Mouse (Mus musculus) forebrain, embryonic 11.5 days (tissue): ENCODE measurements around the gene Serpinb6b. TPM values are rescaled to one million over a fixed set of nuclear protein-coding genes. Genes with fewer than 3 reads are reported as not detected.

Source experiments
- ATAC-seq: fragments of 200-750 bp; cut with Nextera tagmentation; replicated peaks from 2 replicates; pipeline ENCODE4 v1.8.0; 2017; ENCODE audit warnings: moderate TSS enrichment; ENCODE audit not compliant: low FRiP score
- DNase-seq: peaks from one replicate; pipeline ENCODE4 v3.0.0-alpha.2; 2017; ENCODE audit warnings: low spot score
- H3K27ac ChIP-seq: fragments of 300-500 bp; sonication (generic); 2 replicates; pipeline ENCODE4 v1.5.1; 2014; ENCODE audit warnings: low read depth, low read length
- H3K27me3 ChIP-seq: fragments of 300-500 bp; sonication (generic); 2 replicates; pipeline ENCODE4 v1.6.1; 2014; ENCODE audit warnings: mild to moderate bottlenecking, low read length, mixed read lengths; ENCODE audit not compliant: control insufficient read depth, insufficient read depth
- H3K36me3 ChIP-seq: fragments of 300-500 bp; sonication (generic); 2 replicates; pipeline ENCODE4 v1.6.1; 2014; ENCODE audit warnings: mild to moderate bottlenecking, low read length, moderate library complexity, mixed read lengths; ENCODE audit not compliant: control insufficient read depth, insufficient read depth
- H3K4me1 ChIP-seq: fragments of 300-500 bp; sonication (generic); replicated peaks from 2 replicates; pipeline ENCODE4 v1.6.1; 2014; ENCODE audit warnings: low read length, mixed read lengths; ENCODE audit not compliant: control insufficient read depth, insufficient read depth
- H3K4me2 ChIP-seq: fragments of 300-500 bp; sonication (generic); 2 replicates; pipeline ENCODE4 v1.6.1; 2014; ENCODE audit warnings: low read depth, mild to moderate bottlenecking, low read length, moderate library complexity, mixed read lengths; ENCODE audit not compliant: severe bottlenecking
- H3K4me3 ChIP-seq: fragments of 300-500 bp; sonication (generic); 2 replicates; pipeline ENCODE4 v1.5.1; 2014; ENCODE audit warnings: low read depth, low read length
- H3K9ac ChIP-seq: fragments of 300-500 bp; sonication (generic); 2 replicates; pipeline ENCODE4 v1.6.1; 2014; ENCODE audit warnings: low read length
- H3K9me3 ChIP-seq: fragments of 300-500 bp; sonication (generic); 2 replicates; pipeline ENCODE4 v1.6.1; 2016; ENCODE audit warnings: low read length, mixed read lengths; ENCODE audit not compliant: control insufficient read depth
- WGBS: fragments of 180-500 bp; shearing (Covaris S2); extraction: QIAGEN DNeasy Blood & Tissue Kit; methylation state at CpG from one replicate; pipeline ENCODE4 v1.1.7; 2014; 5-methylcytosine and 5-hydroxymethylcytosine counted together
- polyA plus RNA-seq: library from polyadenylated mRNA; unstranded; fragments of >200 nt; fragmentation: Nextera tagmentation; extraction: Ambion mirVana; gene quantifications from 2 replicates; pipeline ENCODE4 v1.2.1, GENCODE M21; 2014

The Serpinb6b gene
- polyA plus RNA-seq, 1 experiment from 2014 or later: 0.53 TPM

- Histone ChIP-seq H3K27me3 (no peaks in the 10 kb centered on the region), H3K36me3 (no peaks in the 10 kb centered on the region), H3K9me3 (no peaks in the 10 kb centered on the region), H3K27ac (no peak overlapping the region), H3K9ac (no peak overlapping the region), H3K4me3 (no peak overlapping the region), H3K4me1 (no peaks in the 10 kb centered on the region), H3K4me2 (no peak overlapping the region)
- ATAC-seq (no peak), DNase-seq (no peak)
- WGBS: 70% methylated on average over 4 of the region's 4 CpGs
Measured at GRCm38 (mm10) chr13:32968996-32969640, 4.1 kb downstream of the Serpinb6b start.

- ATAC-seq (no peak), DNase-seq (no peak)
- Histone ChIP-seq H3K4me1 (no peaks in the 10 kb centered on the region), H3K4me3 (no peak overlapping the region), H3K27me3 (no peaks in the 10 kb centered on the region), H3K9ac (no peak overlapping the region), H3K36me3 (no peaks in the 10 kb centered on the region), H3K27ac (no peak overlapping the region), H3K4me2 (no peak overlapping the region), H3K9me3 (no peaks in the 10 kb centered on the region)
- 90% methylated on average over 1 of the region's 1 CpGs for WGBS
Measured at GRCm38 (mm10) chr13:32969641-32970040, 4.6 kb downstream of the Serpinb6b start.

GRCm38 (mm10) chr13:32970776-32971175, 5.8 kb downstream of the Serpinb6b start:
- 84% methylated on average over 3 of the region's 3 CpGs for WGBS

GRCm38 (mm10) chr13:32974268-32974667, 9.3 kb downstream of the Serpinb6b start:
- no peak overlapping the region for H3K4me3 ChIP-seq
- 88% methylated on average over 2 of the region's 2 CpGs for WGBS
- DNase-seq: no peak
- no peak overlapping the region for H3K9ac ChIP-seq
- H3K4me1 ChIP-seq: no peaks in the 10 kb centered on the region
- H3K27me3 ChIP-seq: no peaks in the 10 kb centered on the region
- no peak overlapping the region for H3K27ac ChIP-seq
- no peaks in the 10 kb centered on the region for H3K9me3 ChIP-seq
- H3K36me3 ChIP-seq: no peaks in the 10 kb centered on the region
- H3K4me2 ChIP-seq: no peak overlapping the region
- no peak for ATAC-seq

More at GRCm38 (mm10) chr13:32970776-32971175, 5.8 kb downstream of the Serpinb6b start:
- no peaks in the 10 kb centered on the region for H3K27me3 ChIP-seq
- H3K4me2 ChIP-seq: no peak overlapping the region
- H3K9ac ChIP-seq: no peak overlapping the region
- DNase-seq (no peak), ATAC-seq (no peak)
- H3K9me3 ChIP-seq: no peaks in the 10 kb centered on the region
- no peak overlapping the region for H3K27ac ChIP-seq
- no peaks in the 10 kb centered on the region for H3K4me1 ChIP-seq
- H3K36me3 ChIP-seq: no peaks in the 10 kb centered on the region
- no peak overlapping the region for H3K4me3 ChIP-seq

- H3K4me2 ChIP-seq: no peak overlapping the region
- H3K4me1 ChIP-seq: no peaks in the 10 kb centered on the region
- H3K36me3 ChIP-seq: no peaks in the 10 kb centered on the region
- no peak overlapping the region for H3K4me3 ChIP-seq
- H3K9ac ChIP-seq: no peak overlapping the region
- 75% methylated on average over 3 of the region's 3 CpGs for WGBS
- H3K9me3 ChIP-seq: no peaks in the 10 kb centered on the region
- no peaks in the 10 kb centered on the region for H3K27me3 ChIP-seq
- ATAC-seq (no peak), DNase-seq (no peak)
- H3K27ac ChIP-seq: no peak overlapping the region
Measured at GRCm38 (mm10) chr13:32974889-32975460, 10.0 kb downstream of the Serpinb6b start.

- no peak for DNase-seq
- no peak overlapping the region for H3K27ac ChIP-seq
Measured at GRCm38 (mm10) chr13:32975710-32976109, 10.7 kb downstream of the Serpinb6b start.

GRCm38 (mm10) chr13:32982556-32983042, 17.6 kb downstream of the Serpinb6b start:
- Histone ChIP-seq H3K9ac (no peak overlapping the region), H3K4me3 (no peak overlapping the region), H3K27ac (no peak overlapping the region), H3K9me3 (no peaks in the 10 kb centered on the region), H3K27me3 (no peaks in the 10 kb centered on the region), H3K36me3 (no peaks in the 10 kb centered on the region), H3K4me1 (no peaks in the 10 kb centered on the region), H3K4me2 (no peak overlapping the region)
- no peak for DNase-seq
- 82% methylated on average over 4 of the region's 4 CpGs for WGBS
- ATAC-seq: no peak

More at GRCm38 (mm10) chr13:32975710-32976109, 10.7 kb downstream of the Serpinb6b start:
- Histone ChIP-seq H3K4me1 (no peaks in the 10 kb centered on the region), H3K36me3 (no peaks in the 10 kb centered on the region), H3K9ac (no peak overlapping the region), H3K27me3 (no peaks in the 10 kb centered on the region), H3K9me3 (no peaks in the 10 kb centered on the region), H3K4me3 (no peak overlapping the region), H3K4me2 (no peak overlapping the region)
- no peak for ATAC-seq
- WGBS: 86% methylated on average over 2 of the region's 2 CpGs

GRCm38 (mm10) chr13:32986256-32986655, 21.2 kb downstream of the Serpinb6b start:
- DNase-seq: no peak
- no peak overlapping the region for H3K9ac ChIP-seq
- H3K4me1 ChIP-seq: no peaks in the 10 kb centered on the region
- ATAC-seq: no peak
- H3K27me3 ChIP-seq: no peaks in the 10 kb centered on the region
- no peaks in the 10 kb centered on the region for H3K36me3 ChIP-seq
- no peaks in the 10 kb centered on the region for H3K9me3 ChIP-seq
- H3K4me3 ChIP-seq: no peak overlapping the region
- H3K27ac ChIP-seq: no peak overlapping the region
- H3K4me2 ChIP-seq: no peak overlapping the region
